Mouse (Mus musculus) liver, postnatal 0 days (tissue): ENCODE measurements around the gene Agbl5.

Source experiments
- CTCF ChIP-seq: sonication (generic); IDR thresholded peaks from 2 replicates; pipeline ENCODE4 v1.5.1; 2016; ENCODE audit warnings: antibody characterized with exemption, low read depth
- EP300 ChIP-seq: IDR thresholded peaks from 2 replicates; pipeline ENCODE4 v1.6.1; 2016; ENCODE audit warnings: antibody characterized with exemption, low read depth, mild to moderate bottlenecking

- TF ChIP-seq CTCF = peak; percentile 52
- no peak for TF ChIP-seq EP300
Observed at GRCm38 (mm10) chr5:30856124-30856523, 32.4 kb upstream of the Agbl5 start.
